Mouse (Mus musculus) MEL (cell line): ENCODE results near the gene Zfp654. TPM values are rescaled to one million over a fixed set of nuclear protein-coding genes. Genes with fewer than 3 reads are reported as not detected.

Experiments used
- DNase-seq: peaks from one replicate; pipeline ENCODE4 v3.0.0; 2011; ENCODE audit warnings: low read depth, low spot score
- H3K27ac ChIP-seq: 2 replicates; pipeline ENCODE4 v1.5.1; 2012; ENCODE audit warnings: low read depth, mild to moderate bottlenecking, control low read depth, low read length, moderate library complexity; ENCODE audit not compliant: control insufficient read depth
- H3K27me3 ChIP-seq, 2 experiments: fragments of 150-350 bp in 1 of 2; sonication (generic) in 1 of 2; 2 replicates each; pipeline ENCODE4 v1.6.1; 2012; ENCODE audit warnings: low read length in 2 of 2, mild to moderate bottlenecking in 2 of 2, improper control_type of control experiment in 1 of 2, moderate library complexity in 1 of 2; ENCODE audit not compliant: insufficient read depth in 2 of 2, control insufficient read depth in 1 of 2
- H3K36me3 ChIP-seq, 2 experiments: 2 replicates each; pipeline ENCODE4 v1.6.1; 2012 to 2014; ENCODE audit warnings: low read length in 2 of 2, improper control_type of control experiment in 1 of 2, inconsistent platforms in 1 of 2, mild to moderate bottlenecking in 1 of 2; ENCODE audit not compliant: insufficient read depth in 2 of 2, control insufficient read depth in 1 of 2
- H3K4me1 ChIP-seq, 2 experiments: fragments of 150-350 bp in 1 of 2; sonication (generic) in 1 of 2; 2 replicates each; pipeline ENCODE4 v1.6.1; 2012; ENCODE audit warnings: low read length in 2 of 2, improper control_type of control experiment in 1 of 2, mild to moderate bottlenecking in 1 of 2; ENCODE audit not compliant: insufficient read depth in 2 of 2, control insufficient read depth in 1 of 2
- H3K4me3 ChIP-seq, 2 experiments: fragments of 150-350 bp in 1 of 2; sonication (generic) in 1 of 2; 2 replicates each; pipeline ENCODE4 v1.5.1; 2012; ENCODE audit warnings: low read depth in 2 of 2, low read length in 2 of 2, mild to moderate bottlenecking in 2 of 2, moderate library complexity in 2 of 2, control low read depth in 1 of 2, improper control_type of control experiment in 1 of 2; ENCODE audit not compliant: control insufficient read depth in 1 of 2, insufficient read depth in 1 of 2
- H3K79me2 ChIP-seq: 2 replicates; pipeline ENCODE4 v1.6.1; 2012; ENCODE audit warnings: mild to moderate bottlenecking, low read length, moderate library complexity; ENCODE audit not compliant: control insufficient read depth, poor library complexity, insufficient read depth
- H3K9ac ChIP-seq: 2 replicates; pipeline ENCODE4 v1.6.1; 2012; ENCODE audit warnings: low read depth, mild to moderate bottlenecking, control low read depth, low read length, moderate library complexity; ENCODE audit not compliant: control insufficient read depth, poor library complexity, severe bottlenecking
- H3K9me3 ChIP-seq: fragments of 150-350 bp; sonication (generic); replicated peaks from 2 replicates; pipeline ENCODE4 v1.6.1; 2012; ENCODE audit warnings: mild to moderate bottlenecking, low read length, improper control_type of control experiment, moderate library complexity; ENCODE audit not compliant: insufficient read depth
- CHD1 ChIP-seq: IDR thresholded peaks from 2 replicates; pipeline ENCODE4 v1.6.1; 2012; ENCODE audit warnings: low read depth, mild to moderate bottlenecking, inconsistent platforms, low read length, improper control_type of control experiment
- CHD2 ChIP-seq: IDR thresholded peaks from 2 replicates; pipeline ENCODE4 v1.6.1; 2011; ENCODE audit warnings: low read length, improper control_type of control experiment
- CTCF ChIP-seq, 3 experiments: IDR thresholded peaks in 2 of 3; conservative IDR thresholded peaks in 1 of 3; 2 replicates each; pipeline ENCODE4 v1.5.1; 2011 to 2012; ENCODE audit warnings: low read length in 3 of 3, low read depth in 2 of 3, mild to moderate bottlenecking in 2 of 3, improper control_type of control experiment in 1 of 3, inconsistent platforms in 1 of 3, mixed read lengths in 1 of 3, moderate library complexity in 1 of 3; ENCODE audit not compliant: control insufficient read depth in 1 of 3, insufficient read depth in 1 of 3, poor library complexity in 1 of 3, severe bottlenecking in 1 of 3
- EP300 ChIP-seq, 2 experiments: IDR thresholded peaks; 2 replicates each; pipeline ENCODE4 v1.6.1; 2011; ENCODE audit warnings: improper control_type of control experiment in 2 of 2, low read length in 2 of 2, low read depth in 1 of 2, mild to moderate bottlenecking in 1 of 2
- HCFC1 ChIP-seq: IDR thresholded peaks from 2 replicates; pipeline ENCODE4 v1.6.1; 2012; ENCODE audit warnings: low read depth, mild to moderate bottlenecking, inconsistent platforms, low read length, improper control_type of control experiment, moderate library complexity
- MAFK ChIP-seq: IDR thresholded peaks from 2 replicates; pipeline ENCODE4 v1.6.1; 2011; ENCODE audit warnings: low read depth, mild to moderate bottlenecking, low read length, improper control_type of control experiment, borderline replicate concordance
- MAX ChIP-seq: IDR thresholded peaks from 2 replicates; pipeline ENCODE4 v1.6.1; 2011; ENCODE audit warnings: low read length, improper control_type of control experiment
- MAZ ChIP-seq: IDR thresholded peaks from 2 replicates; pipeline ENCODE4 v1.6.1; 2012; ENCODE audit warnings: low read depth, mild to moderate bottlenecking, inconsistent platforms, low read length, improper control_type of control experiment
- MEF2A ChIP-seq: IDR thresholded peaks from 2 replicates; pipeline ENCODE4 v1.6.1; 2014; ENCODE audit warnings: low read depth, mild to moderate bottlenecking, inconsistent platforms, low read length, improper control_type of control experiment; ENCODE audit not compliant: poor library complexity, insufficient replicate concordance, severe bottlenecking; ENCODE audit errors: extremely low read depth
- NELFE ChIP-seq: IDR thresholded peaks from 2 replicates; pipeline ENCODE4 v1.6.1; 2011; ENCODE audit warnings: low read depth, low read length, improper control_type of control experiment
- TBP ChIP-seq: IDR thresholded peaks from 2 replicates; pipeline ENCODE4 v1.8.0; 2011; ENCODE audit warnings: low read depth, low read length, improper control_type of control experiment
- USF1 ChIP-seq: IDR thresholded peaks from 2 replicates; pipeline ENCODE4 v1.6.1; 2014; ENCODE audit warnings: low read depth, mild to moderate bottlenecking, inconsistent platforms, low read length, improper control_type of control experiment, moderate library complexity
- ZNF384 ChIP-seq: IDR thresholded peaks from 2 replicates; pipeline ENCODE4 v1.6.1; 2012; ENCODE audit warnings: low read depth, mild to moderate bottlenecking, inconsistent platforms, low read length, improper control_type of control experiment
- polyA plus RNA-seq, 2 experiments: library from polyadenylated mRNA; stranded (reverse) in 1 of 2; unstranded in 1 of 2; fragments of >175 nt in 1 of 2; fragments of >200 nt in 1 of 2; gene quantifications; 2 replicates each; pipeline versions ENCODE4 v1.2.1 to v1.2.4; 2012; ENCODE audit warnings: low replicate concordance in 2 of 2, low read depth in 1 of 2; ENCODE audit not compliant: insufficient read length in 2 of 2, insufficient read depth in 1 of 2, missing spikeins in 1 of 2
- total RNA-seq: library from RNA; depleted of rRNA; stranded (reverse); fragments of 300-350 nt; gene quantifications from 2 replicates; pipeline ENCODE4 v1.2.3, GENCODE M21; 2012

Gene Zfp654
- total and polyA plus RNA-seq, 3 experiments, result 5.0 to 61.6 (median 6.9) TPM

DNA sequence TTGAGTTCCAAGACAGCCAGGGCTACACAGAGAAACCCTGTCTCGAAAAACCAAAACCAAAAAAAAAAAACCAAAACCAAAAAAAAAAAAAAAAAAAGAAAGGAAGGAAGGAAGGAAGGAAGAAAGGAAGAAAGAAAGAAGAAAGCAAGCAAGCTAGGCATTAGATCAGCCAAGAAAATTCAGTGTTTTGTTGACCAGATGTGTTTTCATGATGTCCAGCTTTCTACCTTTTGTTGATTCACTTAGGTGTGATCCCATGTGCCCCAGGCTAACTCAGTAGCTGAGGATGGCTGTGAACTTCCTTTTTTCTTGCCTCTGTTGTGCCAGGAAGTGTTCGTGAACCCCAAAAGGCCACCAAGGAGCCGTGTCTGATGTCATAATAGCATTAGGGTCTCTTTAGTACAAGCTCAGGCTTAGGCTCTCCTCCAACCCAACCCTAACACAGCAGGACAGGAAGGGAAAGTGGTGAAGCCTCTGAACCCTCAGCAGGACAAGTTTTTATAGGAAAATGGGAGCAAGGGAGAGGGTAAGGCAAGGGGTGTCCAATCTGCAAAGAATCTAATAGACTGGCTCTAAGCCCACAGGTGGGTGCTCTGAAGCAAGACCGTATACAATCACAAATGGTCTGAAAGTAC, 25.3 kb upstream of the Zfp654 start:
- Histone ChIP-seq H3K4me1 (peaks cover 3 to 13% of the 10 kb centered on the region in 2 experiments), H3K9ac (0 out of 2 replicates have a peak overlapping the region, but pooled peaks have one; percentile 16), H3K9me3 (no peaks in the 10 kb centered on the region)
- TF ChIP-seq EP300 (IDR thresholded peaks at IDR 0.05; ENCODE audit: low read depth in 1 of 2, low read length in 2 of 2) (no peak), MAX (peak; percentile 63; the same call in 1 of the 2 replicates), ZNF384 (peak; percentile 64; the same call in 1 of the 2 replicates), MEF2A (no peak)
- TF ChIP-seq, all 39 proteins: peak for 2
- Histone ChIP-seq H3K27ac (peak overlapping the region; percentile 2; the same call in 1 of the 2 replicates), H3K27me3 (no peaks in the 10 kb centered on the region), H3K4me3 (no peak overlapping the region), H3K36me3 (peaks cover 0 to 22% of the 10 kb centered on the region in 2 experiments; a peak in 2 of 4 replicates), H3K79me2 (peaks cover 3% of the 10 kb centered on the region; the same call in 1 of the 2 replicates)
- DNase-seq, result peak; percentile 43

- DNase-seq, result no peak
- Histone ChIP-seq H3K9me3 (no peaks in the 10 kb centered on the region), H3K27ac (no peak overlapping the region), H3K4me1 (peaks cover 3 to 13% of the 10 kb centered on the region in 2 experiments), H3K36me3 (peaks cover 0 to 22% of the 10 kb centered on the region in 2 experiments; a peak in 2 of 4 replicates), H3K79me2 (peaks cover 3% of the 10 kb centered on the region; the same call in 1 of the 2 replicates), H3K27me3 (no peaks in the 10 kb centered on the region), H3K4me3 (no peak overlapping the region), H3K9ac (no peak overlapping the region)
- TF ChIP-seq EP300 (IDR thresholded peaks at IDR 0.05; ENCODE audit: low read depth in 1 of 2, low read length in 2 of 2) (no peak), ZNF384 (no peak), NELFE (no peak), HCFC1 (no peak), MAFK (no peak), USF1 (no peak), CHD2 (no peak), TBP (no peak), CHD1 (no peak), MAZ (no peak)
These were observed 24.4 kb upstream of the Zfp654 start for GRCm38 (mm10) chr16:64875822-64876221.

GRCm38 (mm10) chr16:64875384-64875783, 23.9 kb upstream of the Zfp654 start:
- peaks cover 3% of the 10 kb centered on the region; the same call in 1 of the 2 replicates for H3K79me2 ChIP-seq
- no peak for TF ChIP-seq CTCF (IDR thresholded peaks at IDR 0.05 in 2 of 3, conservative IDR thresholded peaks at IDR 0.05 in 1 of 3; ENCODE audit: control insufficient read depth in 1 of 3, insufficient read depth in 1 of 3, low read depth in 2 of 3, low read length in 3 of 3, poor library complexity in 1 of 3, severe bottlenecking in 1 of 3)
- TF ChIP-seq USF1, result no peak
- peaks cover 0 to 24% of the 10 kb centered on the region in 2 experiments; a peak in 2 of 4 replicates for H3K36me3 ChIP-seq
- H3K9ac ChIP-seq, result no peak overlapping the region
- no peaks in the 10 kb centered on the region for H3K27me3 ChIP-seq
- H3K27ac ChIP-seq, result no peak overlapping the region
- H3K4me1 ChIP-seq, result peaks cover 3 to 10% of the 10 kb centered on the region in 2 experiments
- H3K9me3 ChIP-seq, result no peaks in the 10 kb centered on the region
- no peak overlapping the region for H3K4me3 ChIP-seq
- DNase-seq, result no peak
